In genomic region chr9:21458821-21459220, GRCm38 (mm10) we compare ENCODE assay signal across 25 mouse cellular contexts. TPM values are rescaled to one million over a fixed set of nuclear protein-coding genes. Genes with fewer than 3 reads are reported as not detected.
DNase-seq lines count a peak whose midpoint lies in the region; ATAC-seq lines count a peak whose summit lies in the region.
"Had no signal": no experiment of that assay in that cellular context is flagged by ENCODE, and none has a peak within 500 bp of the region (broad histone marks: within the 10 kb centered on the region; RNA-seq: fewer than 3 reads in every experiment).

No protein-coding gene starts in this region.

- peaks cover 37% of the 10 kb centered on the region for H3K4me1 ChIP-seq in kidney, embryonic 15.5 days
- H3K4me1 ChIP-seq: forebrain, embryonic 10.5 days; forebrain, embryonic 13.5 days had no signal

- H3K36me3 ChIP-seq in kidney, embryonic 15.5 days, result peaks cover 22% of the 10 kb centered on the region

- no peak overlapping the region for H3K9ac ChIP-seq in kidney, embryonic 15.5 days
- H3K9ac ChIP-seq: forebrain, embryonic 13.5 days; heart, embryonic 13.5 days; hindbrain, embryonic 14.5 days had no signal

- WGBS in kidney, embryonic 15.5 days, result 90% methylated on average over 3 of the region's 3 CpGs

- DNase-seq in cerebellum, adult 11-12 months, result peak; percentile 41
- no peak for DNase-seq in cerebellum, adult 9-11 months
- DNase-seq in cerebellum, adult 9-10 months, result peak; percentile 58
- no peak for DNase-seq in cerebellum, postnatal 4 days (ENCODE audit: low spot score in 2 of 2)
- DNase-seq in kidney, adult 18-20 months, result peak; percentile 19
- DNase-seq: adrenal gland, postnatal 10 days; adrenal gland, postnatal 36 days; gastrocnemius, postnatal 10 days; gastrocnemius, postnatal 36 days; heart, adult 2 months; heart, postnatal 14 days; heart, postnatal 4 days; kidney, adult 8-10 months had no signal

- no peaks in the 10 kb centered on the region for H3K27me3 ChIP-seq in kidney, embryonic 15.5 days
- H3K27me3 ChIP-seq: forebrain, embryonic 13.5 days; heart, embryonic 13.5 days; Patski had no signal

- no peak overlapping the region for H3K4me3 ChIP-seq in kidney, embryonic 15.5 days (replicated peaks)
- H3K4me3 ChIP-seq: forebrain, embryonic 10.5 days; forebrain, embryonic 13.5 days; heart, adult 2 months; heart, embryonic 10.5 days; heart, embryonic 13.5 days had no signal

- ATAC-seq in kidney, embryonic 15.5 days (replicated peaks; ENCODE audit: low FRiP score), result no peak
- ATAC-seq: forebrain, embryonic 13.5 days; forebrain, embryonic 16.5 days; hindbrain, postnatal 0 days; inflammation-experienced regulatory T-cells, adult 6 months; intestine, embryonic 16.5 days; Patski had no signal

- H3K27ac ChIP-seq in kidney, embryonic 15.5 days, result no peak overlapping the region
- H3K27ac ChIP-seq: forebrain, embryonic 10.5 days; forebrain, embryonic 13.5 days; heart, adult 2 months; heart, embryonic 10.5 days; heart, embryonic 13.5 days; hindbrain, embryonic 14.5 days; hindbrain, postnatal 0 days had no signal

- H3K4me2 ChIP-seq in kidney, embryonic 15.5 days, result no peak overlapping the region
- H3K4me2 ChIP-seq: forebrain, embryonic 13.5 days; heart, embryonic 13.5 days; hindbrain, embryonic 14.5 days had no signal

- no peaks in the 10 kb centered on the region for H3K9me3 ChIP-seq in kidney, embryonic 15.5 days (replicated peaks)
- H3K9me3 ChIP-seq: forebrain, embryonic 10.5 days; forebrain, embryonic 13.5 days; G1E; heart, embryonic 10.5 days; heart, embryonic 13.5 days had no signal

RNA-seq across cellular contexts. Expression of gene Dnm2, which starts 34.1 kb away (rescaled TPM):
- polyA plus RNA-seq in kidney, embryonic 15.5 days (2015; fragmentation: Nextera tagmentation; extraction: Ambion mirVana), result 75.3 and 79.1 TPM in 2 replicates

RNA-seq across cellular contexts. Expression of gene Qtrt1, which starts 47.2 kb away (rescaled TPM):
- polyA plus RNA-seq in kidney, embryonic 15.5 days (2015; fragmentation: Nextera tagmentation; extraction: Ambion mirVana), result 56.5 and 63.3 TPM in 2 replicates

RNA-seq across cellular contexts. Expression of gene Tmed1, which starts 51.2 kb away (rescaled TPM):
- polyA plus RNA-seq in kidney, embryonic 15.5 days (2015; fragmentation: Nextera tagmentation; extraction: Ambion mirVana), result 133 and 138 TPM in 2 replicates

Comparison
In these comparisons a context has a peak if more than half of its experiments do, and no peak if none do; other contexts are left out.
1. DNase-seq: peak in cerebellum, adult 11-12 months (single experiment), cerebellum, adult 9-10 months (single experiment) and kidney, adult 18-20 months (single experiment); none in cerebellum, adult 9-11 months (single experiment) and cerebellum, postnatal 4 days (0 of 2).